Mouse (Mus musculus): Measurements from ENCODE around the gene Rb1. TPM values are rescaled to one million over a fixed set of nuclear protein-coding genes. Genes with fewer than 3 reads are reported as not detected.

Gene Rb1
- polyA plus RNA-seq, 1 experiment, result 7.8 TPM

DNA sequence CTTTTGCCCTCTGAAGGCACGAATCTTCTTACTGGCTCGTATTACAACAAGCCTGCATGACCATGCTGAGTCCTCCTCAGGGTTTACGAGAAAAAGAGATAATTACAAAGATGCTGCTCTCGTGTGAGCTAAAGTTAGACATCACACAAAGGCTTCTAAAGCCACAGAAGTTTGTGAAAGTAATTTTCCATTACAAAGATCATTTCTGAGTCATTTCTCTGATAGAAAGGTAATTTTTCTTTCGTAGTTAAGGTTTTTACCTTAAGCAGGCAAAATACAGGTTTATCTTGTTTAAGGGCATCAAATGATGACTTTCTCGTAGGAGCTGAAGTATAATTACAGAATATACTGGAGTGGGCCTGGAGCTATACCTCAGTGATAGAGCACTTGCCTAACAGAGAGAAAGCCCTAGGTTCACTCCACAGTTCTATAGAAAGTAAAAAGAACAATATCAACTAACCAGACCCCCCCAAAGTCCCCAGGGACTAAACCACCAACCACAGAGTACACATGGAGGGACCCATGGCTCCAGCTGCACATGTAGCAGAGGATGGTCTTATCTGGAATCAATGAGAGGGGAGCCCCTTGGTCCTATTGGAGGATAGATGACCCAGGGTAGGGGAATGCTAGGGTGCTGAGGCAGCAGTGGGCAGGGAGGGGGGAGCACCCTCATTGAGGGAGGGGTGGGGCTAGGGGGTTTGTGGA lies 14.6 kb upstream of the Rb1 start:
- no peaks in the 10 kb centered on the region for H3K4me1 ChIP-seq (ENCODE audit: control insufficient read depth, insufficient read depth, low read length)
- 71% methylated on average over 6 of the region's 6 CpGs for WGBS
- DNase-seq, result no peak
- no peak overlapping the region for H3K4me3 ChIP-seq (replicated peaks; ENCODE audit: extremely low read depth, low read depth, low read length)
- TF ChIP-seq CTCF (IDR thresholded peaks at IDR 0.05; ENCODE audit: insufficient read depth, low read length) (no peak), POLR2A (IDR thresholded peaks at IDR 0.05; ENCODE audit: borderline replicate concordance, extremely low read depth, low read depth, low read length) (no peak)

- DNase-seq, result no peak
- WGBS, result 64% methylated on average over 3 of the region's 3 CpGs
- Histone ChIP-seq H3K4me1 (ENCODE audit: control insufficient read depth, insufficient read depth, low read length) (no peaks in the 10 kb centered on the region), H3K4me3 (replicated peaks; ENCODE audit: extremely low read depth, low read depth, low read length) (no peak overlapping the region)
- TF ChIP-seq POLR2A (IDR thresholded peaks at IDR 0.05; ENCODE audit: borderline replicate concordance, extremely low read depth, low read depth, low read length), result no peak
- TF ChIP-seq CTCF (IDR thresholded peaks at IDR 0.05; ENCODE audit: insufficient read depth, low read length), result no peak
Measured at GRCm38 (mm10) chr14:73339615-73340014, 14.0 kb upstream of the Rb1 start.

DNA sequence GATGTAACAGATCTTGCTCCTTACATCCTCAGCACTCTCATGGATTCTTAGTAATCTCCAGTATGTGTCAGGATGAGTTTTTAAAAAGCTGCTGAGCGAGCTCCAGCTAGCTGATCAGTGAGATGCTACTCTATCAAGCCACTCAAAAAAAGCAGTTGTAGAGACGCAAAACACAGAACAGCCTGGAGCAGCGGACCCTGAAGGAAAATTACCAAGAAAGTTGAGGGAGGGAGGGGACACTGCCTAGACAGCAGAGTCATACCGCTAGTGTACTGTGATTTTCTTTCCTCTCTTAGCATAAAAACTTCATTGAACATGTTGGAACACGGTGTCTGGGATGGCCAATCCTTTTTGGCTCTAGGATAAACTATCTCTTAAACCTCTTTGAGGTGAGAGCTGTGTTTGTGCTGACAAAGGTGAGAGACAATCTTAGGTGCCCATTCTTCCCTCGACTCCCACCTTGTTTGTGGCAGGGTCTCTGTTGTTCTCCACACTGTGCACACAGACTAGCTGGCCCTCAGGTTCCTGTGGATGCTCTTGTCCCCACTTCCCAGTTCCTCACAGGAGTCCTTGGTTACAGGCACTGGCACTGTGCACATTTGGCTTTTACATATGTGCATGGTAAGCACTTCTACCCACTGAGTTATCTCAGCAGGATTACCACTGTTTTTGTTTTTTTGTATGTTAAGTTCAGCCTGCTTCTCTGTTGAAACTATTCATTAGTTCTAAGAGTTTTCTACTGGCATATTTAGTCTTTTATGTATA lies 10.9 kb upstream of the Rb1 start:
- peaks cover 5% of the 10 kb centered on the region; the same call in 1 of the 2 replicates for H3K4me1 ChIP-seq (ENCODE audit: control insufficient read depth, insufficient read depth, low read length)
- 82% methylated on average over 6 of the region's 6 CpGs for WGBS
- H3K4me3 ChIP-seq (replicated peaks; ENCODE audit: extremely low read depth, low read depth, low read length), result no peak overlapping the region
- no peak for DNase-seq
- no peak for TF ChIP-seq POLR2A (IDR thresholded peaks at IDR 0.05; ENCODE audit: borderline replicate concordance, extremely low read depth, low read depth, low read length)
- TF ChIP-seq CTCF (IDR thresholded peaks at IDR 0.05; ENCODE audit: insufficient read depth, low read length), result no peak

DNA sequence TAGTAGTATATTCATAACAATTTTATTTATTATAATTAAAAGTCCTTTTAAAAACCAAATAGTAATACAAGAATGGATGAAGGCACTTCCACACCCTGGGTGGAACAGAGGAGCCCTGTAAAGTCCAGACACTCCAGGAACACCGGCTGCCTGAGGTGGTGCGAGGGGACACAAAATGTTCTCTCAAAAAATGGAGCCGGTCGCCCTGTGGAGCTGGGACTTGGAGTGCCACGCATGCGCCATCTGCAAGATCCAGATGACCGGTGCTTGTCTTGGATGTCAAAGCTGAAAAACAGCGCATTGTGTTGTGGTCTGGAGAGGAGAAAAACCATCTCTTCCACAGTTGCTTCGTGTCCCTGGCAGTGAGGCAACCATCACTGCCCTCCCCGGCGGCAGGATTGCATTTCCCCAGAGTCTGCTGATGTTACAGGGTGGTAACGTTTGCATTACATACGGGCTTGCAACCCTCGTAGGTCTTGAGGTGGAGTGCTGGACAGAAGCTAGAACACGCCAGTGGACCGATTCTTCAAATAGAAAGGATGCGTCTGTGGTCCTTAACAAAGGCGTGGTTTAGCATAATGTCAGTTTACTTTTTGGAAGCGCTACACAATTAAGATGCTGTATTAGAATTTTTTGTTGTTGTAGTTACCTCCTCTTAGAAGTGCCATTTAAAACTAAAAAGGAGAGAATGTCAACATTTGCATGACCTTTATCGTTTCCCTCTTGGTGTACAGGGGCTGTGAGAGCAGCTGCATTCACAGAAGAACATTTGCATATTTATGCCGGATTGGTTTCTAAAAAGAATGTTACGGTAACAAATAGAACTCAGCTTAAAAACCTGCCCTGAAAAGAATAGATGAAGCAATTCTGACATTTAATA lies 9.5 kb upstream of the Rb1 start:
- DNase-seq, result no peak
- Histone ChIP-seq H3K4me1 (ENCODE audit: control insufficient read depth, insufficient read depth, low read length) (peaks cover 5% of the 10 kb centered on the region; the same call in 1 of the 2 replicates), H3K4me3 (replicated peaks; ENCODE audit: extremely low read depth, low read depth, low read length) (no peak overlapping the region)
- TF ChIP-seq CTCF (IDR thresholded peaks at IDR 0.05; ENCODE audit: insufficient read depth, low read length) (no peak), POLR2A (IDR thresholded peaks at IDR 0.05; ENCODE audit: borderline replicate concordance, extremely low read depth, low read depth, low read length) (no peak)
- WGBS, result 80% methylated on average over 22 of the region's 22 CpGs

- no peak for TF ChIP-seq CTCF (IDR thresholded peaks at IDR 0.05; ENCODE audit: insufficient read depth, low read length)
- TF ChIP-seq POLR2A (IDR thresholded peaks at IDR 0.05; ENCODE audit: borderline replicate concordance, extremely low read depth, low read depth, low read length), result no peak
- peaks cover 7% of the 10 kb centered on the region; the same call in 1 of the 2 replicates for H3K4me1 ChIP-seq (ENCODE audit: control insufficient read depth, insufficient read depth, low read length)
- 76% methylated on average over 3 of the region's 3 CpGs for WGBS
- no peak for DNase-seq
- H3K4me3 ChIP-seq (replicated peaks; ENCODE audit: extremely low read depth, low read depth, low read length), result no peak overlapping the region
Measured at GRCm38 (mm10) chr14:73333880-73334279, 8.3 kb upstream of the Rb1 start.

GRCm38 (mm10) chr14:73331386-73331785 lies 5.8 kb upstream of the Rb1 start:
- Histone ChIP-seq H3K4me3 (replicated peaks; ENCODE audit: extremely low read depth, low read depth, low read length) (no peak overlapping the region), H3K4me1 (ENCODE audit: control insufficient read depth, insufficient read depth, low read length) (peaks cover 7% of the 10 kb centered on the region; the same call in 1 of the 2 replicates)
- 76% methylated on average over 4 of the region's 4 CpGs for WGBS
- TF ChIP-seq CTCF (IDR thresholded peaks at IDR 0.05; ENCODE audit: insufficient read depth, low read length) (no peak), POLR2A (IDR thresholded peaks at IDR 0.05; ENCODE audit: borderline replicate concordance, extremely low read depth, low read depth, low read length) (no peak)
- no peak for DNase-seq

DNA sequence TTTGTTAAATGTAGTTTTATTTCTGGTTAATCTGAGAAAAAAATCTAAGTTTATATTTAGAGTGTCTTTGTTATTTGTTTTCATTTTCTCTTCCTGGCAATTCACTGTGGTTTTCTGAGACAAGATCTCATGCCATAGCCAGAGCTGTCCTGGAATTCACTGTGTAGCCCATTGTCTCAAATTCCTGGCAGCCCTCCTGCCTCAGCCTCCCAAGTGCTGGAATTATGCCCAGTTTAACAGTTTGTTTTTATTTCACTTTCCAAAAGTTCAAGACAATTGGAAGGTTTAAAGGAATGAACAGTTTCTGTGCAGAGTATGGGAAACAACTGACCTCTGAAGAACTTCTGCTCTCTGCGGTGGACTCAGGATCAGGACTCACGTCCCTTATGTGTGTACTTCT lies 4.2 kb upstream of the Rb1 start:
- 45% methylated on average over 2 of the region's 2 CpGs for WGBS

DNA sequence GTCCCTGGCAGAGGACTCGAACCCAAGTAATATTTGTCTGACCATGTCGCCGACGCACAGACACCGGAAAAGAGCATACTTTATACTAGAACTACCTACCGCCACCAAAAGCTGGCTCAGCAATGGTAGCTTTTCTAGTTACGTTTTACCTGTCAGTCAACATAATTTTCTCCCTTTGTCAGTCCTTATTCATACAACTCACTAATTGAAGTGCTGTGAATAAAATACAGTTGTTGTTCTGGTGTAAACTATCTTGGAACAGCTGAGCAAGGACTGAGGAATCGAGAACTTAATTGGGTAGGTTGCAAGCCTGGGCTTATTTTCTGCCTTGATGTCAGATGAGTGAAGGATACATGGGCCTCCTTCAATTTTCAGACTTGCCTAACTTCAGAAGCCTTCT lies 889 bp upstream of the Rb1 start:
- peaks cover 5% of the 10 kb centered on the region for H3K4me1 ChIP-seq (ENCODE audit: control insufficient read depth, insufficient read depth, low read length)
- TF ChIP-seq POLR2A (IDR thresholded peaks at IDR 0.05; ENCODE audit: borderline replicate concordance, extremely low read depth, low read depth, low read length) (no peak), CTCF (IDR thresholded peaks at IDR 0.05; ENCODE audit: insufficient read depth, low read length) (no peak)
- DNase-seq, result no peak
- 5% methylated on average over 8 of the region's 8 CpGs for WGBS
- peak overlapping the region; percentile 71 for H3K4me3 ChIP-seq (replicated peaks; ENCODE audit: extremely low read depth, low read depth, low read length)

More for the DNA sequence above, 4.2 kb upstream of the Rb1 start:
- no peak for DNase-seq
- H3K4me1 ChIP-seq (ENCODE audit: control insufficient read depth, insufficient read depth, low read length), result peaks cover 7% of the 10 kb centered on the region; the same call in 1 of the 2 replicates
- H3K4me3 ChIP-seq (replicated peaks; ENCODE audit: extremely low read depth, low read depth, low read length), result no peak overlapping the region
- TF ChIP-seq POLR2A (IDR thresholded peaks at IDR 0.05; ENCODE audit: borderline replicate concordance, extremely low read depth, low read depth, low read length), result no peak
- TF ChIP-seq CTCF (IDR thresholded peaks at IDR 0.05; ENCODE audit: insufficient read depth, low read length), result no peak
